Mouse (Mus musculus): Measurements from ENCODE around the gene Oard1. TPM values are rescaled to one million over a fixed set of nuclear protein-coding genes. Genes with fewer than 3 reads are reported as not detected.

The Oard1 gene
- total RNA-seq, 2 experiments from 2014 or later = 7.8 to 9.5 TPM

DNA sequence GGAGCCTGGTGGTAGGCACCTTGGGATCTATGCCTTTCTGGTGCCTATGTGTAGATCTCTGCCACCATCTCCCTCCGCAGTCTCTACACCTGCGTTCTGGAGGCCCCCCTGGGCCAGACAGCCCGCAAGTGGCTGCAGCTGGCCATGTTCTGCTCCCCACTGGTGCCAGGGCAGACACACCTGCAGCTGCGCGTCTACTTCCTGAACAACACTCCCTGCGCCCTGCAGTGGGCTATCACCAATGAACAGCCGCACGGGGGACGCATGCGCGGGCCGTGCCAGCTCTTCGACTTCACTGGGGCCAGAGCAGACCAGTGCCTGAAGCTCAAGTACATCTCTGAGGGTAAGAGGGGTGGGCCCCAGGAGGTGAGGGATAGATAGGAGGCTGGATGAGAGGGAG, 52.3 kb downstream of the Oard1 start:
- intact Hi-C loops (cut with DNase I) = no loop called here
- DNase-seq (ENCODE audit: low spot score in 2 of 2) = no peak

DNA sequence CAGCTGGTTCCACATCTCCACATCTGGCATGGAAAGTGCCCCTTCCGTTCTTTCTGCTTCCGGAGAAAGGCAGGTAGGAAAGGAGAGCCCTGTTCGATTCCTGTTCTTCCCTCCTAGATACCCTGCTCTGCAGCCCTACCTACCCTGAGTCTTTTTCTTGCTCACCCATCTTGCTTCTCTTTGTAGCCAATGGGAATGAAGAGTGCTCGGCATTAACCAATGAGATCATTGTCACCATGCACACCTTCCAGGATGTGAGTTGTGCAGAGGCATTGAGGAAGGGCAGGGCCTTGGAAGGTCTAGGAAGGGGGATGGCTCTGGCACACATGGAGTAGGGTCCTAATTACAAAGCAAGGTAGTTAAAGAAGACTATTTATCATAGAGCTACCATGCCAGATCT, 53.6 kb downstream of the Oard1 start:
- DNase-seq (ENCODE audit: low spot score in 2 of 2) = no peak
- intact Hi-C loops (cut with DNase I) = no loop called here

Other genes starting within 250 kb of the Oard1 start
- not detected for gene A530064D06Rik, start 242.7 kb upstream of the Oard1 start, total RNA-seq (2021)
- not detected for gene Trem1, start 177.2 kb upstream of the Oard1 start, total RNA-seq (2021)
- under 1 TPM; 0.34 to 0.37 TPM for gene Trem3, start 162.2 kb upstream of the Oard1 start, total RNA-seq (2021)
- gene Treml4, start 145.7 kb upstream of the Oard1 start, total RNA-seq (2021) = not detected
- under 1 TPM; 0.18 to 0.57 TPM for gene Treml2, start 110.5 kb upstream of the Oard1 start, total RNA-seq (2021)
- gene B430306N03Rik, start 93.9 kb upstream of the Oard1 start, total RNA-seq (2021) = under 1 TPM; 0.07 to 0.11 TPM
- 10 to 100 TPM in 1 of 2 experiments, 1 to 10 TPM in 1; 8.1 to 13.8 TPM for gene Trem2, start 63.6 kb upstream of the Oard1 start, total RNA-seq (2021)
- not detected for gene Treml1, start 50.1 kb upstream of the Oard1 start, total RNA-seq (2021)
- 10 to 100 TPM; 27.5 to 31.8 TPM for gene Nfya, start 108 bp upstream of the Oard1 start, total RNA-seq (2021)
- not detected for gene Apobec2, start 22.9 kb downstream of the Oard1 start, total RNA-seq (2021)
- gene Tspo2, start 41.5 kb downstream of the Oard1 start, total RNA-seq (2021) = not detected
- gene Unc5cl, start 44.9 kb downstream of the Oard1 start, total RNA-seq (2021) = under 1 TPM; 0.11 to 0.27 TPM

All from left cerebral cortex, postnatal 25 days (tissue).